Mouse (Mus musculus): Measurements from ENCODE around the gene Acer1.
"Not testable (repeated sequence)": the region's sequence is repeated elsewhere in the genome, so short reads cannot be mapped to it uniquely, and the experiment has no call there.

The Acer1 gene

DNA sequence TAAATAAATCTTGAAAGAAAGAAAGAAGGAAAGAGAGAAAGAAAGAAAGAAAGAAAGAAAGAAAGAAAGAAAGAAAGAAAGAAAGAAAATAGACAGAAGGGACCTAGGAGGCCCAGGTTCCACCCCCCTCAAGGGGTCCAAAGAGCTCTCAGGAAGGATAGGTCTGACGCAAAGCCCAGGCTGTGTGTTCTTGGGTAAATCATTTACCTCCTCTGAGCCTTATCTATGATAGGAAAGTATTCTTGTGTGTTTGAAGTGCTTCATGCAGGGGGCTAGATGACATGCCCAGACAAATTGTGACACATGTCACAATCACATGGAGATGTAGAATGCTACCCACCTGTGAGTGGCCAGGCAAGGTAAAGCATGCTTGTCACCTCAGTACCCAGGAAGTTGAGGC, 29.3 kb downstream of the Acer1 start:
- no peak for DNase-seq (ENCODE audit: low spot score)

DNA sequence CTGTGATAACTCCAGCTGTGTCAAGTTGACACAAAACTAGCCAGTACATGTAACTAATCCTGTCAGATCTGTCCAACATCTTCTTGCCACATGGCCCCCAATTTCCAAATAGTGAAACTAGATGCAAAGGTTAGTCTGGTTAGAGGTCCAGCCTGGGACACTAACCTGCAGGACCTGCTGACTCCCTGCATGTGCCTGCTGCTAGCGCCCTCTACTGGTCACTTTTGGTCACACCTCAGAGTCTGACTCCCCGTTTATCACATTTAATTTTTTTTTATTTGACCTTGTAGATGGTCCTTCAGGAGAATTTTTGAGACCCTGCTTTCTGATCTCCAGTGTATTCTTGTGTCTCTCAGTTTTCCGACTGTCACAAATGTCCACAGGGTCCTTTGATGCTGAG, 31.0 kb downstream of the Acer1 start:
- peak; percentile 69 for DNase-seq (ENCODE audit: low spot score)

DNA sequence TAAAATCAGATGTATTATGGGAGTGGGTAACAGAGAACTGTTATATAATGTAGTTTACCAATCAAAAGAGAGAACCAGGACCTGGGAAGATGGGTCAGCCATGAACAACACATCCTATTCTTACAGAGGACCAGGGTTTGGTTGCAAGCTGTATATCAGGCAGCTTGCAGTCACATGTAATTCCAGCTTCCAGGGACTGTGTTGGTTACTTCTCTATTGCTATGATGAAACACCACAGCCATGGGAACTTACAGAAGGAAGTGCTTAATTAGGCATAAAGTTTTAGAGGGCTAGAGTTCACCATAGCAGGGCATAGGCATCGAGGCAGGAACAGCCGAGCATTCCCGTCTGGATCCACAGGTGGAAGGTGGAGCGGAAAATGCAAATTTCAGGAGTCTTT, 43.2 kb downstream of the Acer1 start:
- DNase-seq (ENCODE audit: low spot score): no peak

DNA sequence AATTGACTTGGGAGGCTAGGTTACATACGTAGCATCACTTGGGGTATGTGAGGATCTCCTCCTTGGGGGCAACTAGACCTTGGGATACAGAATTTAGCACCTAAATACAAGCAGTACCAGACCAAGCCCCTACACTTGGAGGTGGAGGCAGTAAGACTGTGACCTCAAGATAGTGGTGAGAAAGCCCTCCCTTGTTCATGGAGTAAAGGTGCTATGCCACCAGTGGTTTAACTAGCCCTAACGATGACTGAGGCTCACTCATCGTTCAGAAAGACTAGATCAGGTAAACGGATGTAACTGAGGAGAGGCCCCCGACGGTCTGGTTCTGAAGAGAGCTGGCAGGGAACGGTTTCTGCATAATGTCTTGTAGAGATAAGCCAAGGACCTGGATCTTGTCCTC, 45.2 kb downstream of the Acer1 start:
- no peak for DNase-seq (ENCODE audit: low spot score)

DNA sequence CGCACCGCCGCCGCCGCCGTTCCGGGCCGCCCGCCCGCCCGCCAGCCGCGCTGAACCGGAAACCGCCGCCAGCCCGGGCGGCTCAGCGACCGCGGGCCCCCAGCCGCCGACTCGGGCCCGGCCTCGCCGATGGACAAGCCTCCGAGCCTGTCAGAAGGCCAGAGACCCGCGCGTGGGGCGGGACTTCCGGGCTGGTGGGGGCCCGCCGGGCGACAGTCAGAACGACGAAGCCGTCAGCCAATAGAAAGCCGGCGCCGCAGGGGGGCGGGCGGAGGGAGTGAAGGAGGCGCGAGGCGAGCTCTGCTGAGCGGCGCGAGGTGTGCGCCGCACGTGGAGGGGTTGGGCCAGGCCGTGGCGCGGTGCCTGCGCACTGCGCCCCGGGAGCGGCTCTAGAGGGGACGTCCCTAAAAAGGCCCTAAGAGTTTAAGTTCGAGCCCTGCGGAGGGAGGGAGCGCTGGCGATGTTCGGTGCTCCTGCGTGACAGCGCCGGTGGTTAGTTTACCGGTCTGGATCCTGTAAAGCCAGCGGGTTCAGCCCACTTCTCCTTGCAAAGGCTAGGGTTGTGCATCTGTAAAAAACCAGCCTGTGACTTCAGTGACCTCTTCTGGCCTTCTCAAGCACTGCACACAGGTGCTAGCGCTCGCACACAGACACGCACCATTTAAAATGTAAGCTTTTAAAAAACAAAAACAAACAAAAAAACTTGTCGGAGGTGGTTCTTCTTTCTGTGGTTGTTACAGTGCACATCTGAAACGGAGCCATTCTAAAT, 46.4 kb downstream of the Acer1 start, which contains the start of gene Mllt1:
Gene Mllt1, minus strand, starts transcription at position 53 of the 769 bp plus-strand sequence.
- DNase-seq (ENCODE audit: low spot score): peak; percentile 98

DNA sequence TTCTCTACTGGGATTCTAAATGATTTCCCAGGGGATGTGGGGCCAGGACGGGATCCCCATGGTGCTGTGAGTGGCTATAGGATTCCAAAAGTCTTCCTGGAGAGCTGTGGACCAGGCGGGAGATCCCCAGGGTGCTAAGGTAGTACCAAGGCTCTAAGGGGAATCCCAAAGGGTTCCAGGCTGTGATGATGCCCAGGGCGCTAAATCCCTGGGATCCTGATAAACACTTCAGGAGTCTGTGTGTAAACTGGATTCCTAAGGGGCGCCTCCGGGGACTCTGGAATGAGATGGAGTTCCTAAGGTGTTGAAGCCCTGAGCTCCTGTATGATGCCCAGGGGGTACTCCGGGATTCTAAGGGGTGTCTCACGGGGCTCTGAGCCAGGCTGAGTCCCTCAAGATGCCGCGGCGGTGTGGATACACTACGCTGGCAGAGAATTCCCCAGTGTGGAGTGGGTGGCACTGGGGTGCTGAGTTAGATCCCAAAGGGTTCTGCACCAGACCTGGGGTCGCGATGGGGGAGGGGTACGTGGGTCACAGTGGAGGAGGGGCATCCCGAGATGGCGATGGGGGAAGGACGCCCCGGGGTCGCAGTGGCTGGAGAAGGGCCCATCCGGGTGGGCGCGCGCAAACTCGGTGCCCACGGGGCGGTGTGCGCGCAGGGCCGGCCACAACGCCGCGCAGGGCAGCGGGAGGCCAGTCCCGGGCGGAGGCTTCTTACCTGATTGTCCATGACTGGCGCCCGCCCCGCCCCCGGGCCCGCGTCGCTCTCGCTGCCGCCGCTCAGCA, 47.2 kb downstream of the Acer1 start:
- no peak for DNase-seq (ENCODE audit: low spot score)

DNA sequence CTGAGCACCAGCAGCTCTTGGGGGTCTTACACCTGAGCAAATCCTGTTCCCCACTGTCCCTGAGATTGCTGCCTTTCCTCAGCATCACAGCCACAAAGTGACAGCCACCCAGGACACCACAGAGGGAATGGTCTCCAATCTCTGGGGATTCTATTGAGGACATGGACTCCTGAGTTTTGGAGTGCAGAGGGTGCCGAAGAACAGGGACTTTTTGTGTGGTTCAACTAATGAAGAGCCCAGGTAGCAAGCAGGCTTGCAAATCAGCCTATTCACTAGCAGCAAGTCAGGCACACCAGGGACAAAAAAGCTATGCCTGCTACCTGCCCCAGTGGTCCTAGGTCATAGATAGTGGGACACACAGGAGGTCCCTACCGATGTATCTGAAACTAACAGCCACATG, 48.5 kb downstream of the Acer1 start:
- no peak for DNase-seq (ENCODE audit: low spot score)

DNA sequence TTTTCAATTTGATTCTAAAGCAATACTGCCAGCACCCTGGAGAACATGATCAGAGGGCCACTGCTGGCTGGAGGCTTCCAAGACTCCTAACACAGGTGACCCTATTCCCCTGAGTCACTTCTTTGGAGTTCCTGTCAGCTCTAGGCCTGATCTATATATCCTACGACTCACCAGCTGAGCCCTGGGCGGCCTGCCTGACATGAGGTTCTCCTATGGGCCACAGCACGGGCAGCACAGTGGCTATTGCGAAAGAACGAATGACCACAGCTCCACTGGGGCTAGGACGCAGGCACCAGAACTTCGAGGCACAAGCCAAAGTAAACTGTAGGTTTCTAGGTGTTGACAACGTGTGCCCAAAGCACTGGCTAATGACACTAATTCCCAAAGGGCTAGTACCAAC, 51.9 kb downstream of the Acer1 start:
- DNase-seq (ENCODE audit: low spot score): no peak

DNA sequence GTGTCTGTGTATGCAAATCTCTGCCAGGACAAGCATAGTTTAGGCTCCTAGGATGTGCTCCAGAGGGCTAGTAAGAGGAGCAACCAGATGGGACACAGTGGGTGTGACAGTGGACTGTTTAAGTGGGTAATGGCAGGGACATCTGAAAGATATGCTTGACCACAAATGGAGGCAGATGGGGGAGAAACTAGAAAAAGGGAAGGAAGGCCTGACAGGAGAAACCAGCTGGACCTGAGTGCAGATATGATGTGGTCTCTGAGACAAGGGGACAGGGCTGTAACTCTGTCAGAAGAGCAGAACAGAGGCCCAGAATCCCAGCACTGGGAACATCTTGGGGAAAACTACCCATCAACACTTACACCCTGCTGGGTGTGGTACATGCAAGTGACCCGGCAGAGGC, 52.4 kb downstream of the Acer1 start:
- DNase-seq (ENCODE audit: low spot score): no peak

DNA sequence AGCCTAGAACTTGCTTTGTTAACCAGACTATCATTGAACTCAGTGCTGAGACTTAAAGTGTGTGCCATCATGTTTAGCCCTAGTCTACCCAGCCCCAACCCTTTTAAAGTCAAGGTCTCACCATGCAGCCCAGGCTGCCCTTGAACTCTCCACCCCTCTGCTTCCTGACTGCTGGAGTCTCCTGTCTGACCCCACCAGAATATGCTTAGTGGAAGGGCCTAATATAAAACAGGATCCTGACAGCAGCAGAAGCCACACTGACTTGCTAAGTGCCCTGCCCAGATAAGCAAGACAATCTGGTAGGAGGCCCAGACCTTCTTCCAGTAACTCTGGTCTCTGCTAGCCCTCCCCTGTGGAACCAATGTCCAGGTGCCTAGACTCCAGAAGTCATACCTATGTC, 52.8 kb downstream of the Acer1 start:
- DNase-seq (ENCODE audit: low spot score): no peak

DNA sequence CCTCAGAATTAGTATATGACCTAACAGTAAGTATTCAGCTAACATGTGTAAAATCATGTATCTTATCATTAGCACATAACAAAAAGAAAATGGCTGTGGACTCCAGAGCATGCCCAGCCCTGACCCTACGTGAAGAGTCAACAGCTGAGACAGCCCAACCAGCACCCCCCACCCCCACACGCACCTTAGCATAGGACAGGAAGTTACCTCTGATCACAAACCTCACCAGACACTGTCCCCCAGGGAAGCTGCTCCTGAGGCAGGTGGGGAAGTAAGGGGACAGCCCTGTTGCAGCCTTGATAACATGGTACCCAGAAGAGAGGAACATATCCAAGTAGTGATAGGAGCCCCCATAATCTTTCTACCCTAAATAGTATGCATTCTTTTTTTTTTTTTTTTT, 55.9 kb downstream of the Acer1 start:
- no peak for DNase-seq (ENCODE audit: low spot score)

DNA sequence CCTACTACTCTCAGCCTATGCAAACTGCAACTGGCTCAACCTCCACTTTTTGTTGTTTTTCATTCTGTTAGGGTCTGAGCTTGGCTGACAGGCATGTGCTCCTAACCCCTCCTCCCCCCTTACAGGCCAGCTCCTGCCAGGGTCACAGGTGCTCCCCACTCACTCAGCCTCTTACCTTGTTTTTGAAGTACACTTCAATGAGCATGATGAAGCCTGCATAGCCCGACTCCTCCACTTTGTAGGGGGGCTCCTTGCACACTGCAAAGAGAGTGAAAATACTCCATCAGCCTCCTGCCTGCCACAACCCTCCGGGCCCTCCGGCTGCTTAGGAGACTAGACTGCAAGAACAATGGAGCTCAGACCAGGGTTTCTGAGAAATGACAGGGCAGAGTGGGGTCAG, 62.2 kb downstream of the Acer1 start:
- no peak for DNase-seq (ENCODE audit: low spot score)

DNA sequence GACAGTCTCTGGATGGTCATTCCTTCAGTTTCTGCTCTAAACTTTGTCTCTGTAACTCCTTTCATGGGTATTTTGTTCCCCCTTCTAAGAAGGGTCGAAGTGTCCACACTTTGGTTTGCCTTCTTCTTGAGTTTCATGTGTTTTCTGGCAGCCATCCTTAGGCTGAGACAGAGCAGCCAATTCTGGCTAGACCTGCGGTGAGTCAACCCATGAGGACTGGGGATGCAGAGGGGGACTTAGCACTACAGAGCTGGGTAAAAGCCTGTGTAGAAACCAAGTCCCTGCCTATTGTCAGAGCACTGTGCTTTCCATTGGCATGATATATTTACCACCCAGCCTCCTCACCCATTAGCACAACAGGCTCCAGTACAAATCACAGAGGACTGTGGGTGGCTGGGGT, 64.8 kb downstream of the Acer1 start:
- no peak for DNase-seq (ENCODE audit: low spot score)

DNA sequence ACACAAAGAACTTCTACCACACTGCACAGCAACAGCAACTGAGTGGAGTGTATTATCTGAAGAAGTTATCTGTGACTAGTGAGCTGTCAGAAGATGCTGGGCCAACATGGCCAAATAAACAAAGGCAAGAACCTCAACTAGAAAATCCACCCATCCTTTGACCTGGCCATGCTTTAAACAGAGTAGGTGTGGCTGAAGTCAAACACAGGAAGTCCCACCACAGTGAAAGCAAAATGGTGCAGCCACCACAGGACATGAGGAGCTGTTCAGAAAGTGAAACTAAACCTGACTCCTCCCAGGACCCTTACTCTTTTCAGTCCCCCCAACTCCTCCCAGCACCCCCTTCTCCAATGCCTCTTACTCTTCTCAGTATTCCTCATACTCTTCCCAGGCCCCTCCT, 68.5 kb downstream of the Acer1 start:
- no peak for DNase-seq (ENCODE audit: low spot score)

DNA sequence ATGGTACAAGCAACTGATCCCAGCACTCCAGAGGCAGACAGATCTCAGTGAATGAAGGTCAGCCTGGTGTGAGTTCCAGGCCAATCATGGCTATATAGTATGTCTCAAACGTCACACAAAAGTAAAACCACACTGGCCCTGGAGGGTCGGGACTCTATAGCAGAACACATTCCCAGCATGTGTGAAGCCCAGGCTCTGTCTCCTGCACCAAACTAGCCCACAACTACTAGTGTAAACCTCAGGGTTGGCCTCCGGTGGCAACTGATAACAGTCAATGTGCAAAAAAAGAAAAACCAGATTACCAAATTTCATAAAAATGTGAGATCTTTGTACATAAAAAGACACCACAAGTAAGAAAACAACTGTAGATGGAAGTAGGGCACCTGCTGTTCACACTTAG, 68.9 kb downstream of the Acer1 start:
- DNase-seq (ENCODE audit: low spot score): no peak

DNA sequence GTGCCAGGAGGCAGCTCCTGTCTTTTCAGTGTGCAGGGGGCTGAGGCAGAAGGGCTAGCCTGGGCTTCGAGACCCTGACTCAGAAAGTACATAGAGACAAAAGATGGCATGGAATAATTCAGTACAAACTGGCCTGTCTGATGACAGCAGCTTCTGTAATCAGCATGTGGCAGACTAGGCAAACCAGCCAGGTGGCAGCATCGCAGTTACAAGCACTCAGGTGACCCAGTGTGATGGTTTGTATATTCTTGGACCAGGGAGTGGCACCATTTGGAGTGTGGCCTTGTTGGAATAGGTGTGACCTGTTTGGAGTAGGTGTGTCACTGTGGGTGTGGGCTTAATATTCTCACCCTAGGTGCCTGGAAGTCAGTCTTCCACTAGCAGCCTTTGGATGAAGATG, 72.2 kb downstream of the Acer1 start:
- not testable (repeated sequence) for DNase-seq (ENCODE audit: low spot score)

DNA sequence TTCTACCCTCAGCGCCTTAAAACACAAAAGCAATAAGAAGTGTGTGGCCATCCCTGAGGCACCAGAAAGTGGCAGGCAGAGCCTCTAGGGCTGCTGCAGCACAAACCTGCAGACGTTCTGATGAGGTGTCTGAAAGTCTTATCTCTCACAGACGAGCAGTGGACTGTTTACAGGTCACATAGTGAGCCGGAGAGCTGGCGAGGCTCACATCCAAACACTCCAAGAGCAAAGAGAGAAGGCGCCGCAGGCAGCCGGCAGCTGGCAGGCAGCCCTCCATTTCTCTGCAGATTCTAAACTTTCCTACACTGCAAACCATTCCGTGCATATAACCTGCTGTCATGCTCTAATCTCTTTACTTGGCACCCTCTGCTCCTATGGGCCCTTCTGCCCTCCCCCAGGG, 74.0 kb downstream of the Acer1 start:
- no peak for DNase-seq (ENCODE audit: low spot score)

DNA sequence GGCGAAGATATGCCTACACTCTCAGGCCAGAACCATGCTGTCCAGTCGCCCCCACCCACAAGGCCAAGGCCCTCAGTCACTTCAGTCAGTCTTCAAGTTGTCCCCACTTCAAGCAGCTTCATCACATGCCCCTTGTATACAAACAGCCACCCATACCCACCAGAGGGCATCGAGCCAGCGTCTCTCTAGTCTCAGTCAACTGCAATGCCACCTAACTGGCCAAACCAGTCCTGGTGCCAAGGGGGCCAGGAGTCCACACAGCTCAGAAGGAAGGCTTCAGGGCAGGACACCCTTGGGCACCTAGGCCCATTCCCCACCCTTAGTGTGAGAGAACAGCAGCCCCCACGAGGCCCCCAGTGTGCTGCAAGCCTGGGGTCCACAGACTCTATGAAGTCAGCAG, 74.8 kb downstream of the Acer1 start:
- no peak for DNase-seq (ENCODE audit: low spot score)

DNA sequence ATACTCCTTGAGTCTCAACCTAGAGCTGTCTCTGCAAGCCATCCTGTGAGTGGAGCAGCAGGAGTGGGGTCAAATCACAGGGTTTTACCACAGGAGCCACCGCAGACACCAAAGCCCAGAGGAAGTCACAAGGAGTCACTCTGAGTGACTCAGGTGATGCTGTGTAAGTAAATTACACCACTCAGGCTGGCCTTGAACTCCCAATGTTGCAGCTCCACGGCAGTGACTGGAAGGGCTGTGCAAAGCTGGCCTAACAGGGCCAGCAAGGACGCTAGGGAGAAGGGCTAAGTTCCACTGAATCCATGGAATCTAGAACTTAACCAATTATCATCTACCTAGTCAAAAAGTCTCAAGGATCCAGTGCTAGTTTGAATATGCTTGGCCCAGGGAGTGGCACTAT, 75.8 kb downstream of the Acer1 start:
- DNase-seq (ENCODE audit: low spot score): no peak

All from retina, embryonic 14.5 days (tissue).